Mouse (Mus musculus): Measurements from ENCODE around the gene Olfr1177-ps.

The Olfr1177-ps gene

DNA sequence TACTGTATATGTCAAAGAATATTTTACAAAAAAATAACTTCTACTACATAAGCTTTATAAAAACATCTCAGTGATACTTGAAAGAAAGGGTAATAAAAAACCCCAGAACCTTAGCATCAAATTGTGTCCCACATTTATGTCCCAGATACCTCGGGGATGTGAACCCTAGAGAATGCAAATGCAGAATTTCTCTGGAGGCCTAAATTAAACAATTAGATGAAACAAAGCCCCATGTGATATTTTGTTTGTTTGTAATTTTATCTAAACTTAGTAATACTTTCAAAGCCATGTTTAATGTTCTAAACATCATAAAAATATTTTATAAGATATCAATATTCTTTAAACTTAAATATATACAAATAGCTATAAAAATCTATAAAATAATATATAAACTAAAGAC lies at the start of gene Olfr1177-ps:
Gene Olfr1177-ps, minus strand, starts transcription at position 101 of the 400 bp plus-strand sequence.
- no peak for DNase-seq (ENCODE audit: extremely low spot score, low spot score)

DNA sequence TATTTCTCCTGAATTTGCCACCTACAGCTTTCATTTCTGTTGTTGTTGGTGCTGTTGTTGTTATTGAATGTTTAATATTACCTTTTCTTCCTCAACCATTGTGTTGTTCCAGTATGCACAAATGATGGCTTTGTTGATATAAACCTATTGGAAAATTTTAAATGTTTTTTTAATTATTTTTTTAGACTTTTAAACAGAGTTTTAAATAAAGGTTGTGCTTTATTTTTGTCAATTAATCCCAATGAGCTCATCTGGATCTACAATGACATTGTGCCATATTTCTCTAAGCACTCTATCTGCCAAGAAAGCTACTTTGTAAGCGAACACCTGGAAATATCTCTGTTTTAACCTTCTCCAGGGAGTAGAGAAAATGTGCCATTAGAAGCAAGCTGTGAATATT lies 40.5 kb upstream of the Olfr1177-ps start, which contains the start of gene Olfr1178:
Gene Olfr1178, plus strand, starts transcription at position 301 of the 400 bp plus-strand sequence.
- no peak for DNase-seq (ENCODE audit: extremely low spot score, low spot score)

DNA sequence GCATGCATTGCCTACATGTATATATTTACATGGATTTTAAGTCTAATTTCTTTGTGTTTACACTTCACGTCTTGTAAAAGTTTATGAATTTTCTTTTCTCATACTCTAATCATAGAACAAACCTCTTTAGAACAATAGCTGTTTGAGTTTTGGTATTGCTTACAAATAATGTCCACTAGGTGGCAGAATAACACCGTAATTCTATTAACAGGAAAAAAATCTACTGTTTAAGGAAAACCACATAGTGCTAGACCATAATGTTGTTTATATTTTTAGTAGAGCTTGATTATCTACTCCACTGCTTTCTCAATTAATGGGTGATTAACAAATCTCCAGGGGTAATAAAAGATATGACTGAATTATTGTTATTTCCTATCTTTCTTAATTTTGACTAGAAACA lies 10.0 kb upstream of the Olfr1177-ps start:
- no peak for DNase-seq (ENCODE audit: extremely low spot score, low spot score)

DNA sequence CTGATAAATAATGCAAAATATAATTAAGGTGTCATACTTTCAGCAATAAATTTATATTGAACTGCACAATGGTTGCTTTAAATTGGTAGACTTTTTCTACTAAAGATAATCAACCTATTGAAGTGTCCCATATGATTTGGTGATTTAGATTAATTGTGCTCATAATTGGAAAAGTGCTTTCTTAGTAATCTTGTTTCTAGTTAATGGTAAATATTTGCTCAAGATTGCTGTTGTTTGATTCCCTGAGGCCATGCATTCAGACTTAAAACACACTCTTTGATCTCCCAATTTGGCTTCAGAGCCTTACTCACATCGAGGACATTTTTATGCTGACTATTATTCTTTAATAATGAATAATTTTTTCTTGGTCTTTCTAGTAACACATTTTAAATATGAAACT lies 9.9 kb downstream of the Olfr1177-ps start, which contains the start of gene Olfr1176:
Gene Olfr1176, plus strand, starts transcription at position 301 of the 400 bp plus-strand sequence.
- no peak for DNase-seq (ENCODE audit: extremely low spot score, low spot score)

DNA sequence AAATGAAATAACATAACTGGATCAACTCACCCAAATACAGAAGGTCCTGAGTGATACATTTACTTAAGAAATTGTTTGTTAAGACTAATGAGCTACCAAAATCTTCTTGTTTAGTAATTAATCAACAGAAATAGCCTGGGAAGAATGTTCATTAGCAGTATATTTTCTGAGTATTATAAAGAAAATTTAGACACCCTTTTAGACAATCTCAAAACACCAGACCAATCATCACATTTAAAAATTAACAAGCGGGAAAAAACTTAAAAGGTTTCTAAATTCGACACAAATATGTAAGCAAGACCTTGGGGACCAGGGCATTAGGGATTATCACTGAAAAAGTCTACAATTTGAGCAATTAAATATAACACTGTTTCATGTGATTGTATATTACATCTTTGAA lies 19.2 kb downstream of the Olfr1177-ps start, which contains the start of gene Olfr1175-ps:
Gene Olfr1175-ps, minus strand, starts transcription at position 101 of the 400 bp plus-strand sequence.
- no peak for DNase-seq (ENCODE audit: extremely low spot score, low spot score)

DNA sequence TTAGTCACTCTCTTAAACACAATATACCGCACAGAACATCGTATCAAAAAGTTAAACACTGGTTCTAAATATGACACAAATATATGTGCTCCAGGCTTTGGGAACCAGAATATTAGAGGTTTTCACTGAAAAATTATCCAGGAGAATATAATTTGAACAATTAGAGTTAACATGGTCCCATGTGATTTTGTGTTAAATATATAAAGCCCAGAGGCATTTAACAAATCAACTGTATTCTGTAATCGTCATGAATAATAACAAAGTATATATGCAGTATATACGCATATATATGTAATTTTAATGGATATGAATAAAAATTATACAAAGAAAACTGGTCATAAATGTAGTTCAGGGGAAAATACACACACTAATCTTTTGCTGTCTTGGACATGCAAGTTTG lies 31.3 kb downstream of the Olfr1177-ps start, which contains the start of gene Olfr1174-ps:
Gene Olfr1174-ps, minus strand, starts transcription at position 101 of the 400 bp plus-strand sequence.
- DNase-seq (ENCODE audit: extremely low spot score, low spot score), result no peak
